Mouse (Mus musculus): ENCODE data around the gene Hdx. TPM values are rescaled to one million over a fixed set of nuclear protein-coding genes. Genes with fewer than 3 reads are reported as not detected.

Hdx gene
- polyA plus RNA-seq, 1 experiment from 2014 or later = 0.48 TPM

- WGBS = 76% methylated on average over 5 of the region's 5 CpGs
- no peaks in the 10 kb centered on the region for H3K36me3 ChIP-seq (ENCODE audit: insufficient read depth, low read length)
- no peaks in the 10 kb centered on the region for H3K27me3 ChIP-seq (replicated peaks; ENCODE audit: insufficient read depth, low read length)
- no peak overlapping the region for H3K4me3 ChIP-seq (ENCODE audit: low read depth, low read length)
- no peak for ATAC-seq
- no peaks in the 10 kb centered on the region for H3K4me1 ChIP-seq (ENCODE audit: insufficient read depth, low read depth, low read length)
- H3K9ac ChIP-seq (replicated peaks; ENCODE audit: low read depth) = no peak overlapping the region
- H3K27ac ChIP-seq (ENCODE audit: low read length) = no peak overlapping the region
- TF ChIP-seq EP300 (IDR thresholded peaks at IDR 0.05) (no peak), CTCF (IDR thresholded peaks at IDR 0.05) (no peak)
- no peak for DNase-seq (ENCODE audit: low spot score)
- no peaks in the 10 kb centered on the region for H3K9me3 ChIP-seq (ENCODE audit: low read length)
- H3K4me2 ChIP-seq (replicated peaks; ENCODE audit: low read depth, low read length) = no peak overlapping the region
These were observed 56.3 kb downstream of the Hdx start for GRCm38 (mm10) chrX:111640616-111641015.

GRCm38 (mm10) chrX:111597631-111598161 lies 99.2 kb downstream of the Hdx start:
- ATAC-seq (no peak), DNase-seq (ENCODE audit: low spot score) (no peak)
- Histone ChIP-seq H3K9ac (replicated peaks; ENCODE audit: low read depth) (no peak overlapping the region), H3K9me3 (ENCODE audit: low read length) (no peaks in the 10 kb centered on the region), H3K4me3 (ENCODE audit: low read depth, low read length) (no peak overlapping the region), H3K36me3 (ENCODE audit: insufficient read depth, low read length) (no peaks in the 10 kb centered on the region), H3K4me2 (replicated peaks; ENCODE audit: low read depth, low read length) (no peak overlapping the region), H3K4me1 (ENCODE audit: insufficient read depth, low read depth, low read length) (no peaks in the 10 kb centered on the region), H3K27ac (ENCODE audit: low read length) (no peak overlapping the region), H3K27me3 (replicated peaks; ENCODE audit: insufficient read depth, low read length) (no peaks in the 10 kb centered on the region)
- 89% methylated on average over 2 of the region's 2 CpGs for WGBS
- TF ChIP-seq EP300 (IDR thresholded peaks at IDR 0.05) (no peak), CTCF (IDR thresholded peaks at IDR 0.05) (no peak)

GRCm38 (mm10) chrX:111587616-111588015 lies 109.3 kb downstream of the Hdx start:
- WGBS = 65% methylated on average over 4 of the region's 4 CpGs
- H3K27me3 ChIP-seq (replicated peaks; ENCODE audit: insufficient read depth, low read length) = no peaks in the 10 kb centered on the region
- no peaks in the 10 kb centered on the region for H3K36me3 ChIP-seq (ENCODE audit: insufficient read depth, low read length)
- no peak overlapping the region for H3K4me3 ChIP-seq (ENCODE audit: low read depth, low read length)
- H3K9me3 ChIP-seq (ENCODE audit: low read length) = no peaks in the 10 kb centered on the region
- H3K9ac ChIP-seq (replicated peaks; ENCODE audit: low read depth) = no peak overlapping the region
- no peak overlapping the region for H3K4me2 ChIP-seq (replicated peaks; ENCODE audit: low read depth, low read length)
- H3K27ac ChIP-seq (ENCODE audit: low read length) = no peak overlapping the region
- TF ChIP-seq EP300 (IDR thresholded peaks at IDR 0.05) = no peak
- TF ChIP-seq CTCF (IDR thresholded peaks at IDR 0.05) = no peak
- H3K4me1 ChIP-seq (ENCODE audit: insufficient read depth, low read depth, low read length) = no peaks in the 10 kb centered on the region
- DNase-seq (ENCODE audit: low spot score) (no peak), ATAC-seq (no peak)

GRCm38 (mm10) chrX:111577044-111577443 lies 119.8 kb downstream of the Hdx start:
- no peaks in the 10 kb centered on the region for H3K36me3 ChIP-seq (ENCODE audit: insufficient read depth, low read length)
- H3K27me3 ChIP-seq (replicated peaks; ENCODE audit: insufficient read depth, low read length) = no peaks in the 10 kb centered on the region
- WGBS = 68% methylated on average over 2 of the region's 2 CpGs
- no peak overlapping the region for H3K27ac ChIP-seq (ENCODE audit: low read length)
- ATAC-seq (no peak), DNase-seq (ENCODE audit: low spot score) (no peak)
- H3K4me2 ChIP-seq (replicated peaks; ENCODE audit: low read depth, low read length) = no peak overlapping the region
- H3K4me1 ChIP-seq (ENCODE audit: insufficient read depth, low read depth, low read length) = no peaks in the 10 kb centered on the region
- H3K4me3 ChIP-seq (ENCODE audit: low read depth, low read length) = no peak overlapping the region
- H3K9me3 ChIP-seq (ENCODE audit: low read length) = no peaks in the 10 kb centered on the region
- TF ChIP-seq EP300 (IDR thresholded peaks at IDR 0.05) (no peak), CTCF (IDR thresholded peaks at IDR 0.05) (no peak)
- H3K9ac ChIP-seq (replicated peaks; ENCODE audit: low read depth) = no peak overlapping the region

GRCm38 (mm10) chrX:111537859-111538258 lies 159.0 kb downstream of the Hdx start, which contains the start of gene Rps6ka6:
Gene Rps6ka6 (minus strand): TSS chrX:111537959.
- Histone ChIP-seq H3K9me3 (ENCODE audit: low read length) (no peaks in the 10 kb centered on the region), H3K4me1 (ENCODE audit: insufficient read depth, low read depth, low read length) (no peaks in the 10 kb centered on the region), H3K4me3 (ENCODE audit: low read depth, low read length) (no peak within 1 kb of the TSS), H3K9ac (replicated peaks; ENCODE audit: low read depth) (no peak within 1 kb of the TSS), H3K27ac (ENCODE audit: low read length) (no peak within 1 kb of the TSS), H3K27me3 (replicated peaks; ENCODE audit: insufficient read depth, low read length) (no peaks in the 10 kb centered on the region), H3K4me2 (replicated peaks; ENCODE audit: low read depth, low read length) (no peak within 1 kb of the TSS), H3K36me3 (ENCODE audit: insufficient read depth, low read length) (no peaks in the 10 kb centered on the region)
- DNase-seq (ENCODE audit: low spot score) = no peak
- TF ChIP-seq CTCF (IDR thresholded peaks at IDR 0.05) (no peak), EP300 (IDR thresholded peaks at IDR 0.05) (no peak)
- 53% methylated on average over 10 of the region's 10 CpGs for WGBS
- no peak for ATAC-seq

Other genes with a start within 250 kb of the Hdx start
- gene Rps6ka6, start 159.1 kb downstream of the Hdx start, polyA plus RNA-seq (2015; fragmentation: Nextera tagmentation; extraction: Ambion mirVana) = 1.8 and 2.5 TPM in 2 replicates
- not detected in 2 replicates for gene Gm45194, start 194.3 kb upstream of the Hdx start, polyA plus RNA-seq (2015; fragmentation: Nextera tagmentation; extraction: Ambion mirVana)

Measured in lung, postnatal 0 days (tissue).